Mouse (Mus musculus) c-Kit-negative CD71-positive TER-119-positive erythroid progenitor cells, embryonic 14.5 days (primary cell): ENCODE data around the gene S1pr2.
"Not testable (repeated sequence)": the region's sequence is repeated elsewhere in the genome, so short reads cannot be mapped to it uniquely, and the experiment has no call there.

ENCODE experiments used
- DNase-seq: peaks from one replicate; pipeline ENCODE4 v3.0.0-alpha.2; 2013; ENCODE audit warnings: low read depth, low spot score

The S1pr2 gene

DNA sequence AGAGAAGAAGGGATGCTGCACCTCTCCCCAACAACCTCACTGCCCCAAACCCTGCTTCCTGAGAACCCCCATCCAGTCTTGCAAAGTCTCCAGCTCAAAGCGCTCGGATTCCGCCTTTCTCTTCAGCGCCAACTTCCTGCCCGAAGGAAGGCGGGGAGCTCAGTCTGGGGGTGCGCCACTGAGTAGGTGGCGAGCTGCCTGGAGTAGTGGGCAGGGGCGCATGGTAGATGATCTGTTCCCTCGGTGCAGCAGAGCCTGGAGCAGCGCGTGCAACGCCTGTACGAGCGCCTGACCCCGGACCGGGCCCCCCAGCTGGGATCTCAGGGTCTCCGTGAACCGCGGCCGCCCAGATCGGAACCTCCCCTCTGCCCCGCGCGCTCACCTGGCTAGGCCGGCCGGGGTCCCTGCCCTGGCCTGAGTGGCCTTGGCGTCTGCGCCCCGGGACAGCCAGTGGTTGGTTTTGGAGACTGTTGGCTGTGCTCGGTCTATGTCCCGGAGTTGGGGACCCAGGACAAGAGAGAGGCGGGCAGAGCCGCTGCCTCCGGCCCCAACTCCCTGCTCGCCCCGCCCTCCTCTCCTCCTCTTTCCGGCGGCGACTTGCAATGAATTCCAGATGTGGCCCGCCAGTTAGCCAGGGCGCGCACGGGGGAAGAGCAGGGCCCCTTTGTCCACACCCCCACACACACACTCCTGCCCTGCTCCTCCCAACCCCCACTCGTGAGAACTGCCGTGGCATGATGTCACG lies at the start of gene S1pr2:
S1pr2 (minus strand) TSS at position 566 of the 745 bp plus-strand sequence.
- DNase-seq, result peak; percentile 16

DNA sequence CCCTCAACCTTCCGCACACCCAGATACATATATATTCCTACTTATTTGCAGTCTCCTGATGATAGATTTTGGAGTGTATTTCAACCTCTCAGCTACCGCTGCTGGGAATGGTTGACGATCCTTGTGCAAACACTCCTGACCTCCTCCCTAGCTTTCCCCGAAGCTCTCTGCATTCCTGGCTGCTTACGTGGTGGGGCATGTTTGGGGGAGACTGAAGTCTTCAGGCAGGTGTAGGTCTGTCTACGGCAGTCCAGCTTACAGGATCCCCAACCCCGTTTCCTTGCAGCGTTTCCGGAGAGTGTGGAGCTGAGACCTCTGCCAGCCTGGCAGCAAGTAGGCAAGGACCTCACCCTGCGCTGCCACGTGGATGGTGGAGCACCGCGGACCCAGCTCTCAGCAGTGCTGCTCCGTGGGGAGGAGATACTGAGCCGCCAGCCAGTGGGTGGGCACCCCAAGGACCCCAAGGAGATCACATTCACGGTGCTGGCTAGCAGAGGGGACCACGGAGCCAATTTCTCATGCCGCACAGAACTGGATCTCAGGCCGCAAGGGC lies 48.8 kb upstream of the S1pr2 start:
- no peak for DNase-seq

DNA sequence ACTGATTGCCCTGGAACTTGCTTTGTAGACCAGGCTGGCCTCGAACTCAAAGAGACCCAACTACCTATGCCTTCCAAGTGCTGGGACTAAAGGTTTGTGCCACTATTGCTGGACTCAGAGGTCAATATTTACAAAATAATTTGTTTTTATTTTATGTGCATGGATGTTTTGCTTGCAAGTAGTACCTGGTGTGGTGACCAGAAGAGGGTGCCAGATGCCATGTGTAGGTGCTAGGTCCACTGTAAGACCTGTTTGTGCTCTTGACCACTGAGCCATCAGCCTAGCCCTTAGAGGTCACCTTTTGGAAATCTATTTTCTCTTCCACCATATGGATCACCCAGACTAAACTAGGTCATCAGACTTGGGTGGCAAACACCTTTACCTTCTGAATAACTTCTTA lies 46.1 kb upstream of the S1pr2 start:
- DNase-seq, result no peak

- no peak for DNase-seq
Measured at GRCm38 (mm10) chr9:21022288-21022687, 45.7 kb upstream of the S1pr2 start.

- DNase-seq, result no peak
Measured at GRCm38 (mm10) chr9:21021363-21021762, 44.8 kb upstream of the S1pr2 start.

DNA sequence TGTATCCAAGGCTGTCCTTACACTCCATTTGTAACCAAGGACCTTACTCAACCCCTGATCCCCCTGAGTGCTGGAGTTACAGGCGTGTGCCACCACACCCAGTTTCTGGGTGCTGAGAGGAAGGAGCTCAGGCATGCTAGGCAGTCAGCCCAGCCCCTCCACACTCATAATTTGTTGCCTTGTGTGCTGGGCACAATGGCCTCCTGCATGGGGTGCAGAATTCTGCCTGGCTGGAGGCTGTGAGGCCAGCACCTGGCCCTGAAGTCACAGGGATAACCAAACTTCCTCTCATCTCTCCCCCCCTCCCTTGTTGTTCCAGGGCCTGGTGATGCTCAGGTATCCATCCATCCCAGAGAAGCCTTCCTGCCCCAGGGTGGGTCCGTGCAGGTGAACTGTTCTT lies 42.0 kb upstream of the S1pr2 start:
- DNase-seq, result no peak

GRCm38 (mm10) chr9:21017177-21017575 lies 40.6 kb upstream of the S1pr2 start:
- no peak for DNase-seq

DNA sequence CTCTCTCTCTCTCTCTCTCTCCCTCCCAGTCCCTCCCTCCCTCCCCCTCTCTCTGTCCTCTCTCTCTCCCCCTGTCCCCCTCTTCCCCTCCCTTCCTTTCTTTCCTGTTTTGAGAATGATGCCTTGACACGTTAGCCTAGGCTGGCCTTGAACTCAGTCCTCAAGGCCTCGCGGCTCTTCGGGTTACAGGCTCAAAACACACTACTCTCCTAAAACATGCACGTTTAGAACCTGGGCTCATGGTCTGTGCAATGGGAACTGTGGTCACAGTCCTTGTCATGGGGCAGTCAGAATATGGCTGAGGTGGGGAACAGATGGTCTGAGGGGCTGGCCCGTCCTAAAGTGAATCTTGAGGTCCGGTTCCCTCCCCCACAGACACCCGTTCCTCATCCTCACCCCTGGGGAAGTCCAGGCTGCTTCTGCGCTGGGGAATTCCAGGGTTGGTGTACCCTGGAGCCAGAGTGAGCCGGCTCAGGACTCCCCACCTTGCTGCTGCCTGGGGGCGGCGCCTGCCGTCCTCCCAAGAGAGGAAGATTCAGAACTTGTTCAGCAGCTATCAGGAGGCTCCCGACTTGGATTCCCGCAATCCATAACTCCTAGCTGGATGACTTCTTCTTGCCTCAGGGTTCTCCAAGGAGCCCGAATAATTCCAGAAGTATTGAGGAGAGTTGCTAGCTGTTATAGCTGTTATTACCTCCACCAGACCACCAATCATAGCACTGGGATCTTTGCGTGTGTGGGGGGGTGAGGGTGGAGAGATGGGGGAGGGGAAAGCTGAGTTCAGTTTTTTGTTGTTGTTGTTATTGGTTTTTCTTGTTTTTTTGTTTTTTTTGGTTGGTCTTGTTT lies 40.0 kb upstream of the S1pr2 start:
- no peak for DNase-seq

DNA sequence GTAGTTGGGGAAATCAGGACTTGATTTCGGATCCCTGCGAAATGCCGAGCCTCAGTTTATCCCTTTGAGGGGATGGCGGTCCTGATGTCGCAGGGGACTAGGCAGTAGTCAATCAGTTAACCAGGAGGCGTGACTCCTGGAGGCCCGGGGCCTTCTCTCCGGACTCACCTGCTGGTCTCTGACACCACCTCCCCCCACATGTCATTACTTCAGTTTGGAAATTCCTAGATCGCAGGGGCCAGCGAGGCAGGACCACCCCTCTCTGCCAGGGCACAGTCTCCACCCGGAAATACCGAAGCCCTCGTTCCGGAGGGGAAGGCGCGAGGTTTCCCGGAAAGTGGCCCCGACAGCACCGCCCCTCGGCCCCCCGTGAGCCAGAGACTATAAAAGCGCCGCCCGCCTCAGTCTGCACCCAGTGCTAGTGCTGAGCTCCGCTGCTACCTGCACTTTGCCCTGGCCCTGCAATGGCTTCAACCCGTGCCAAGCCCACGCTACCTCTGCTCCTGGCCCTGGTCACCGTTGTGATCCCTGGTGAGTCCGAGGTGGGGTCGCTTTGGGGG lies 39.1 kb upstream of the S1pr2 start, which contains the start of gene Icam1:
Icam1 (plus strand) TSS at position 415 of the 560 bp plus-strand sequence.
- no peak for DNase-seq

DNA sequence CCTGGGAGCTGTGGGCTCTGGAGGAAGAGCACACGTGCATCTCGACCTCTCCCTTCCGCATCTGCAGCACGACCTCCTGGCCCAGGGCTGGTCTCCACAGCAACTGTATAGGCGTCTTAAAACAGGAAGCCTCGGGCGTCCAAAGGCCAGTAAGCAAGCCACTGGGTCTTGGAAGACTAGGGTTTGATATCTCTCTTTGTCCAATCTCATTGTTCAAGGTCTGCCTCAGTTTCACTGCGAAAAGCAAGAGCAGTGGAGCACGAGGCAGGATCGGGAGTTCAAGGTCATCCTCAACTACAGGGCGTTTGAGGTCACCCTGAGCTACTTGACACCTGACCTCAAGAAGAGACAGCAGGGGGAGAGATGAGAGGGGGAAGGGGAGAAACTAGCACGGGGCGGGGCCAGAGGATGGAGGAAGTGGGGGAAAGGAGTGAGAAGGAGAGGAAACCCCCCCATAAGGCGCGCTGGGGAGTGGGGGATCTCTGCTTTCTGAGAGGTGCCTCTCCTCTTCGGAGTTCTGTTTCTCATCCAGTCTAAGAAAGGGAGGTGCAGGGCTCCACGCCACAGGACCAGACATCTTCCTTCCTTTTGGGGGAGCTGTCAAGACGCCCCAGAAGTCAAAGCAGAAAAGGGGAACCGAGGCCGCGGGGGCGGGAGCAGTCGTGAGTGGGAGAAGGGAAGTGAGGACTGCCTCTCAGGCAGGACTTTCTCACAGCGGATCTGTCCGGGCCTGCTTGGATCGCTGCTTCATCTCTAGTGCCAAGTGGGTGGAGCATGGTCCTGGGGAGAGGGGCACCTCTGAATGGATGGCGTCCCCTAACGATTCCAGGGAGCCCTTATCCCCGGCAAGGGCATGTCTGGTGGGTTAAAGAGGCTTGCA lies 38.4 kb upstream of the S1pr2 start:
- DNase-seq, result no peak

GRCm38 (mm10) chr9:21012368-21012767 lies 35.8 kb upstream of the S1pr2 start:
- DNase-seq, result no peak

DNA sequence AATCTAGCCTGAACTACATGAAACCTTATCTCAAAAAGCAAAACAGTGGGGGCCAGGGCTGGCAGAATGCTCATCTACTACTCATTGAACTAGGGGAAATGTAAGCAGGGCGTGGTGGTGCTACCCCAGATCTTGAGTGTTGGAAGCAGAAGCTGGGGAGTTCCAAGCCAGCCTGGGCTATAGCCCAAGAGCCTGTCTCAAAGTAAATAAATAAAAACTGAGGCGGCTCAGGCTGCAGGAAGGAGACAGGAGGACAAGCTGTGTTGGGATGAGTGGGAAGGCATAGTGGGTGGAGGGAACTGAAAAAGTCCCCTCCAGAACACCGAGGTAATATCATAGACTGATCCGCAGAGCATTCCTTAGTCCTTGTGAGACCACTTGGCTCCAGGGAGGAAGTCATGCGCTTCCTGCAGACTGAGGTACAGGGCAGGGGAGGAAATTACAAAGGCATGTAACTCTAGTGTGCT lies 35.3 kb upstream of the S1pr2 start:
- DNase-seq, result no peak

- not testable (repeated sequence) for DNase-seq
Measured at GRCm38 (mm10) chr9:21010939-21011541, 34.5 kb upstream of the S1pr2 start.

DNA sequence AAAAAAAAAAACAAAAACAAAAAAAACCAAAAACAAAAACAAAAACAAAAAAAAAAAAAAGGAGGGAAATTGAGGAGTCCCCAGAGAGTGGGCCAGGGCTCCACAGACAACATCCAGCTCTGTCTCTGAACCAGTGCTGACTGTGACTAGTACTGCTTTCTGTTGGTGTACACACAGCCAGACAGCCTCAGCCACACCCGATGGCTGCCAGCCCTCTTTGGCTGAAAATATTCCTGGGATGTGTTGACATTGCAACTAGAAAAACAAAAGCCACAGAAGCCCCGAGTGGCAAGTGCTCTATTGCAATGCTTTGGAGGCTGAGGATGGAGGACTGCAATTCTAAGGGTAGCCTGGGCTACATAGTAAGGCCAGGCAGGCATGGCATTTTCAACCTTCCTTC lies 33.8 kb upstream of the S1pr2 start:
- DNase-seq, result no peak

DNA sequence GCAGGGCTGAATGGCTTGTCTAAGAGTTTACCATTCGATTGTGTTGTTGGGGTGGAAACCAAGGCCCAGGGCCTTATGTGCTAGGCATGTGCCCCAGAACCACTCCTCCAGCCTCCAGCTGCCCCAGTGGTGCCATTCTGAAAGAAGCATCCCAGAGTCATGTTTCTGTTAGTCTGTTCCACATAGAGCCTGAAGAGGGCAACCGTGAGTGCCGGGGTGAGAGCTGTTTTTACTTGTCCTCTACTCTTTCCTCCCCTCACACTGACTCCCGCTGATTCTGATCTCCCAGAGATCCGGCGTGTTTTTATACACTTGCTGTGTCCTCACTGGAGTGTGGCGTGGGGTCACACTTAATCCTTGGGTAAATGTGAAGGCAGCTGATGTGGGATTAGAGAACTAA lies 31.4 kb upstream of the S1pr2 start:
- no peak for DNase-seq

DNA sequence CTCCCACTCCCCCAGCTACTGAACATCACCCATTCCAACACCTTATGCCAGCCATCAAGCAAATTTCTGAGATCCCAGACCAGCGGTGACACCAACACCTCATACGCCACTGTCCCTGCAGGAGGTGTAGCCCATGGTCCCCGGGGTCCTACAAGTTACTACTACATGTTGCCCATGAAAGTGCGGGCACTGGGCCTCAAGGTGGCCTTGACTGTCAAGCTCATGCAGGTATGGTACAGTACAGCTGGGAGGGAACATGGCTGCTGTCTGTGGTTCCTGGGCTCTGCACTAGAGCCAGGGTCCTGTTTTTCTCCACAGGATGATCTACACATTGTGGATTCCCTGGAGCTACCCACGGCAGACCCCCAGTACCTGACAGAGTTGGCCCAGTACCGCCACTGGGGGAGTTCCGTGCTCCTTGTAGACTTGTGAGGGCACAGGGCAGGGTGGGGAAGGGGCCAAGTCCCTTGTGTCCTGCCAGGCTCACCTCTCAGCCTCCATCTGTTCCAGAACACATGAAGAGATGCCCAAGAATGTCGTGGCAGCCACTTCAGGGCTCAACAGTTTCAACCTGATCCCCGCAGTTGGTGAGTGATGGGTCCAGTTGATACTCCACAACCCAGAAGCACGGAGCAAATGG lies 30.9 kb upstream of the S1pr2 start:
- DNase-seq, result no peak

GRCm38 (mm10) chr9:21002627-21003551 lies 26.3 kb upstream of the S1pr2 start, which contains the start of gene Mrpl4:
Gene Mrpl4 (plus strand): TSS chr9:21002738.
- peak; percentile 72 for DNase-seq

DNA sequence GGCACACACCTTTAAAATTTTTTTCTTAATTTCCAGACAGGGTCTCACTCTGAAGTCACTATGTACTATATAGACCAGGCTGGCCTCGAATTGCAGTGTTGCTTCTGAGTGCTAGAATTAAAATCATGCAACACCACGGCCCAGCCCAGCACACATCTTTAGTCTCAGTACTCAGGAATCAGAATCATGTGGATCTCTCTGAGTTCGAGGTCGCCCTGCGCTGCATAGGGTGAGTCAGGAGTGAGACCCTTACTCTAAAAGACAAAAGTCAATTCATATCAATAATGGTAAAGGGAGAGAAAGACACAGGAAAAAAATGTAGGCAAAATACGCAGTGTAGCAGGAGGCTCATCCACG lies 25.7 kb upstream of the S1pr2 start:
- DNase-seq, result no peak

DNA sequence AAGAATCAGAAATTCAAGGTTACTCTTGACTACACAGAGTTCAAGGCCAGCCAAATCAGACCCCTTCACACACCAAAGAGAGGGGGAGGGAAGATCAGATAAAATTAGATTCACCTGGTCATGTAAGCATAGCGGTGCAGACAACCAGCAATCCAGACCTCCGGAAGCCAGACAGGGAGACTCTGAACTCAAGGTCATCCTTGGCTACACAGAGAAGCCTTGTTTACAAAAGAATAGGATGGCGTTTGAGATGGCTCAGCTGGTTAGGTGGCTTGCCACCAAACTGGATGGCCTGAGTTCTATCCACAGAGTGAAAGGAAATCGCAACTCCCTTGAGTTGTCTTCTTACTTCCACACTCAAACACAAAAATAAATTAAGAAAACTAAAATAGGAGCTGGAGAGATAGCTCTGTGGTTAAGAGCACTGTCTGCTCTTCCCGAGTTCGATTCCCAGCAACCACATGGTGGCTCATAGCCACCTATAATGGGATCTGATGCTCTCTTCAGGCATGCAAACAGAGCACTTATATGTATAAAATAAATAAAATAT lies 25.1 kb upstream of the S1pr2 start:
- no peak for DNase-seq
